Mouse (Mus musculus) adrenal gland, adult 8-10 months (tissue): Measurements from ENCODE around the gene Emc3. TPM values are rescaled to one million over a fixed set of nuclear protein-coding genes. Genes with fewer than 3 reads are reported as not detected.

Experiments used
- DNase-seq: peaks from one replicate; pipeline ENCODE4 v3.0.0; 2022
- total RNA-seq, 4 experiments: library from RNA; stranded (reverse); gene quantifications; 2 replicates each; pipeline ENCODE4 v1.2.4; 2022

Gene Emc3
- total RNA-seq, 4 experiments from 2014 or later = 81.3 to 119 (median 96.3) TPM

GRCm38 (mm10) chr6:113494258-113494788 is 37.1 kb downstream of the Emc3 start:
- DNase-seq = peak; percentile 53

GRCm38 (mm10) chr6:113492101-113492864 is 39.2 kb downstream of the Emc3 start:
- no peak for DNase-seq

GRCm38 (mm10) chr6:113489410-113489809 is 42.0 kb downstream of the Emc3 start:
- no peak for DNase-seq

GRCm38 (mm10) chr6:113487125-113487576 is 44.3 kb downstream of the Emc3 start:
- no peak for DNase-seq

- no peak for DNase-seq
Observed at GRCm38 (mm10) chr6:113483729-113484128, 47.7 kb downstream of the Emc3 start.

- peak; percentile 95 for DNase-seq
Observed at GRCm38 (mm10) chr6:113483100-113483615, 48.3 kb downstream of the Emc3 start, which contains the start of gene Creld1. TSS of gene Creld1 (plus strand) at chr6:113483297.

- DNase-seq = no peak
Observed at GRCm38 (mm10) chr6:113482477-113483099, 48.9 kb downstream of the Emc3 start.

- no peak for DNase-seq
Observed at GRCm38 (mm10) chr6:113480555-113481373, 50.7 kb downstream of the Emc3 start.

GRCm38 (mm10) chr6:113478906-113479305 is 52.5 kb downstream of the Emc3 start:
- no peak for DNase-seq

GRCm38 (mm10) chr6:113477353-113477752 is 54.1 kb downstream of the Emc3 start:
- no peak for DNase-seq

GRCm38 (mm10) chr6:113473715-113474114 is 57.7 kb downstream of the Emc3 start:
- DNase-seq = no peak

- no peak for DNase-seq
Observed at GRCm38 (mm10) chr6:113473246-113473645, 58.2 kb downstream of the Emc3 start.

GRCm38 (mm10) chr6:113472061-113472460 is 59.4 kb downstream of the Emc3 start:
- no peak for DNase-seq

- no peak for DNase-seq
Observed at GRCm38 (mm10) chr6:113471297-113471936, 60.0 kb downstream of the Emc3 start, which contains the start of gene Il17rc. TSS of gene Il17rc (plus strand) at chr6:113471427.

GRCm38 (mm10) chr6:113469432-113469831 is 62.0 kb downstream of the Emc3 start:
- peak; percentile 63 for DNase-seq

- DNase-seq = peak; percentile 43
Observed at GRCm38 (mm10) chr6:113469021-113469420, 62.4 kb downstream of the Emc3 start.

- no peak for DNase-seq
Observed at GRCm38 (mm10) chr6:113468512-113468911, 62.9 kb downstream of the Emc3 start.

GRCm38 (mm10) chr6:113465602-113466001 is 65.8 kb downstream of the Emc3 start:
- DNase-seq = no peak
